Mouse (Mus musculus): ENCODE data around the gene Ndufs6. TPM values are rescaled to one million over a fixed set of nuclear protein-coding genes. Genes with fewer than 3 reads are reported as not detected.

Gene Ndufs6
- polyA plus RNA-seq, 1 experiment from 2014 or later: 416 TPM

GRCm38 (mm10) chr13:73347171-73347570 lies 18.8 kb upstream of the Ndufs6 start:
- WGBS: 89% methylated on average over 3 of the region's 3 CpGs
- H3K4me3 ChIP-seq (ENCODE audit: low read depth, low read length): no peak overlapping the region

GRCm38 (mm10) chr13:73346743-73347142 lies 18.4 kb upstream of the Ndufs6 start:
- ATAC-seq (ENCODE audit: low read depth): no peak
- Histone ChIP-seq H3K36me3 (ENCODE audit: control insufficient read depth, insufficient read depth, low read length) (no peaks in the 10 kb centered on the region), H3K27me3 (ENCODE audit: control insufficient read depth, insufficient read depth, low read length) (no peaks in the 10 kb centered on the region), H3K4me2 (ENCODE audit: low read depth, low read length) (no peak overlapping the region), H3K9ac (replicated peaks; ENCODE audit: low read depth, low read length) (no peak overlapping the region), H3K4me1 (ENCODE audit: control insufficient read depth, insufficient read depth, low read length) (no peaks in the 10 kb centered on the region), H3K4me3 (ENCODE audit: low read depth, low read length) (no peak overlapping the region), H3K27ac (ENCODE audit: low read depth, low read length) (no peak overlapping the region), H3K9me3 (ENCODE audit: control insufficient read depth, low read length) (no peaks in the 10 kb centered on the region)
- 89% methylated on average over 4 of the region's 4 CpGs for WGBS

More at GRCm38 (mm10) chr13:73347171-73347570, 18.8 kb upstream of the Ndufs6 start:
- Histone ChIP-seq H3K9ac (replicated peaks; ENCODE audit: low read depth, low read length) (no peak overlapping the region), H3K4me1 (ENCODE audit: control insufficient read depth, insufficient read depth, low read length) (no peaks in the 10 kb centered on the region), H3K27ac (ENCODE audit: low read depth, low read length) (no peak overlapping the region), H3K36me3 (ENCODE audit: control insufficient read depth, insufficient read depth, low read length) (no peaks in the 10 kb centered on the region), H3K4me2 (ENCODE audit: low read depth, low read length) (no peak overlapping the region), H3K9me3 (ENCODE audit: control insufficient read depth, low read length) (no peaks in the 10 kb centered on the region), H3K27me3 (ENCODE audit: control insufficient read depth, insufficient read depth, low read length) (no peaks in the 10 kb centered on the region)
- no peak for ATAC-seq (ENCODE audit: low read depth)

DNA sequence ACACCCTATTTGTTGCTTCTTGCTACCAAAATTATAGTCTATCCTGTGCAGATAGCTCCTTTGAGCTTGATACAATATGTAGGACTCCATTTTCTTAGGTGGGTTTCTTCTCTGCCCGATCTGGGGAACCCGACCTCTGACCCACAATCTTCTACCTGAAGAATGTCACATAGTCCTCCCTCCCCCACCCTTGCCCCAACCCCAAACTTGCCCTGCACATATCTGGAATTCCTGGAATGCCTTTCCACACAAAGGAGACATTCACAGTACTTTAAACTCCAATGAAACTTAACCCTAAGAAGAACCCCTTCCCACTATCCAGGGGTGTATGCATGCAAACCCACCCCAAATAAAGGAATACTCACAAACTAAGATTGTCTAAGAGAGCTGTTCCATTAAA lies 17.8 kb upstream of the Ndufs6 start:
- H3K4me3 ChIP-seq (ENCODE audit: low read depth, low read length): no peak overlapping the region
- H3K9me3 ChIP-seq (ENCODE audit: control insufficient read depth, low read length): no peaks in the 10 kb centered on the region
- H3K36me3 ChIP-seq (ENCODE audit: control insufficient read depth, insufficient read depth, low read length): no peaks in the 10 kb centered on the region
- no peak overlapping the region for H3K4me2 ChIP-seq (ENCODE audit: low read depth, low read length)
- no peak for ATAC-seq (ENCODE audit: low read depth)
- no peaks in the 10 kb centered on the region for H3K4me1 ChIP-seq (ENCODE audit: control insufficient read depth, insufficient read depth, low read length)
- H3K27ac ChIP-seq (ENCODE audit: low read depth, low read length): no peak overlapping the region
- H3K9ac ChIP-seq (replicated peaks; ENCODE audit: low read depth, low read length): no peak overlapping the region
- WGBS: 53% methylated on average over 2 of the region's 2 CpGs
- H3K27me3 ChIP-seq (ENCODE audit: control insufficient read depth, insufficient read depth, low read length): no peaks in the 10 kb centered on the region

GRCm38 (mm10) chr13:73345102-73345890 lies 17.0 kb upstream of the Ndufs6 start:
- no peak overlapping the region for H3K9ac ChIP-seq (replicated peaks; ENCODE audit: low read depth, low read length)
- H3K4me2 ChIP-seq (ENCODE audit: low read depth, low read length): no peak overlapping the region
- 80% methylated on average over 9 of the region's 9 CpGs for WGBS
- no peaks in the 10 kb centered on the region for H3K4me1 ChIP-seq (ENCODE audit: control insufficient read depth, insufficient read depth, low read length)
- no peak overlapping the region for H3K4me3 ChIP-seq (ENCODE audit: low read depth, low read length)
- no peaks in the 10 kb centered on the region for H3K36me3 ChIP-seq (ENCODE audit: control insufficient read depth, insufficient read depth, low read length)
- no peak for ATAC-seq (ENCODE audit: low read depth)
- H3K9me3 ChIP-seq (ENCODE audit: control insufficient read depth, low read length): no peaks in the 10 kb centered on the region
- H3K27me3 ChIP-seq (ENCODE audit: control insufficient read depth, insufficient read depth, low read length): no peaks in the 10 kb centered on the region
- H3K27ac ChIP-seq (ENCODE audit: low read depth, low read length): no peak overlapping the region

DNA sequence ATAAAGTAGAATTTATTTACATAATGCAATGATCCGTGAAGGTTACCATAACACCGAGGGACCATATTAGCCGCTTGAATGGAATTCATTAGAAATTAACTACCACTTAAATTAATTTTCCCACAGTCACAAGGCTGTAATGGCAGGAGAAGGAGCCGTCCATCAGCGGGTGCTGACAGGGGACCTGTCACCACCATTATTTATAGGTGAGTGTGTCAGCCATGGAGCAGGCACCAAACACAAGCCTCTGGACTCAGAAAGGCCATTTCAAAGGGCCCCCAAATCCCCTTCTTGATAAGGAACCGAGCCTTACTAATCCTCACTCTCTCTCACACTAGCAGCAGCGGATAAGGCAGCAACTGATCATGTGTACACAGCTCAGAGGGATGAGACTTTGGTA lies 8.4 kb upstream of the Ndufs6 start:
- H3K36me3 ChIP-seq (ENCODE audit: control insufficient read depth, insufficient read depth, low read length): no peaks in the 10 kb centered on the region
- 23% methylated on average over 7 of the region's 7 CpGs for WGBS
- H3K4me3 ChIP-seq (ENCODE audit: low read depth, low read length): no peak overlapping the region
- H3K4me2 ChIP-seq (ENCODE audit: low read depth, low read length): no peak overlapping the region
- no peaks in the 10 kb centered on the region for H3K27me3 ChIP-seq (ENCODE audit: control insufficient read depth, insufficient read depth, low read length)
- no peak overlapping the region for H3K27ac ChIP-seq (ENCODE audit: low read depth, low read length)
- ATAC-seq (ENCODE audit: low read depth): peak; percentile 64
- peaks cover 6% of the 10 kb centered on the region; the same call in 1 of the 2 replicates for H3K4me1 ChIP-seq (ENCODE audit: control insufficient read depth, insufficient read depth, low read length)
- no peaks in the 10 kb centered on the region for H3K9me3 ChIP-seq (ENCODE audit: control insufficient read depth, low read length)
- H3K9ac ChIP-seq (replicated peaks; ENCODE audit: low read depth, low read length): no peak overlapping the region; the same call in 1 of the 2 replicates

GRCm38 (mm10) chr13:73331736-73332135 lies 3.4 kb upstream of the Ndufs6 start:
- peak overlapping the region; percentile 87 for H3K4me2 ChIP-seq (ENCODE audit: low read depth, low read length)
- no peaks in the 10 kb centered on the region for H3K36me3 ChIP-seq (ENCODE audit: control insufficient read depth, insufficient read depth, low read length)
- no peak overlapping the region for H3K27ac ChIP-seq (ENCODE audit: low read depth, low read length)
- H3K4me3 ChIP-seq (ENCODE audit: low read depth, low read length): peak overlapping the region; percentile 89
- H3K4me1 ChIP-seq (ENCODE audit: control insufficient read depth, insufficient read depth, low read length): peaks cover 1% of the 10 kb centered on the region; the same call in 1 of the 2 replicates
- WGBS: 76% methylated on average over 3 of the region's 3 CpGs
- H3K27me3 ChIP-seq (ENCODE audit: control insufficient read depth, insufficient read depth, low read length): no peaks in the 10 kb centered on the region; the same call in 1 of the 2 replicates
- no peak for ATAC-seq (ENCODE audit: low read depth)
- H3K9me3 ChIP-seq (ENCODE audit: control insufficient read depth, low read length): no peaks in the 10 kb centered on the region
- peak overlapping the region; percentile 77; the same call in 1 of the 2 replicates for H3K9ac ChIP-seq (replicated peaks; ENCODE audit: low read depth, low read length)

DNA sequence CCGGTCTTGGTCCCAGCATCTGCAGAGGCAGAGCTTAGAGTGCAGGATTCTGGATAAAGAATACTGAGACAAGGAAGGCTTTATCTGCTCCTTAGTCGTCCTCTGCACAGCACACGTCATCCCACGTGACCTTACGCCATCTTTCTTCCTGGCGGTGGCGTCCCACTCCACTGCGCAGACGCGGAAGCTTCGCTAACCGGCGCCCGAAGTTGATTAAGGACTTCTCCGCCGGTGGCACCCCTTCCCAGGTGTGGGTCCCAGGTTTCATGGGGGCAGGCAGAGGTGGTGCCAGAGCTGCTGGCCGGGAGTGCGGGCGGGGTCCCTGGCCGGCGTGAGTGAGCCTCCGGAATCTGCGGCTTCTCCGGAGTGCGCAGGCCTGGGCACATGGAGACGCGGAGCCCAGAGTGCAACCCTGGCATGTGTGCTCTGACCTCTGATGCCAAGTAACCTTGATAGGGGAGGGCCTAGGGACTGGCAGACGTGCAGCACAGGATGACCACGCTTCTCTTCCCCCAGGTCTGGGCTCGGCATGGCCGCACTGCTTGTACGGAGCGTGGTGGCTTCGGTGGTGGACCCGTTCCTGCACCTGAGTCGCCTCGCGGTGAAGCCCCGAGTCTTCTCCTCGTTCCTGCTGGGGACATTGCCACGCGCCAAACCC lies 2.6 kb upstream of the Ndufs6 start:
- H3K27me3 ChIP-seq (ENCODE audit: control insufficient read depth, insufficient read depth, low read length): no peaks in the 10 kb centered on the region; the same call in 1 of the 2 replicates
- H3K4me2 ChIP-seq (ENCODE audit: low read depth, low read length): peak overlapping the region; percentile 87
- WGBS: under 1% methylated on average over 42 of the region's 42 CpGs
- no peaks in the 10 kb centered on the region for H3K9me3 ChIP-seq (ENCODE audit: control insufficient read depth, low read length)
- no peaks in the 10 kb centered on the region for H3K36me3 ChIP-seq (ENCODE audit: control insufficient read depth, insufficient read depth, low read length)
- H3K27ac ChIP-seq (ENCODE audit: low read depth, low read length): peak overlapping the region; percentile 77
- ATAC-seq (ENCODE audit: low read depth): peak; percentile 93
- H3K4me3 ChIP-seq (ENCODE audit: low read depth, low read length): peak overlapping the region; percentile 89
- H3K4me1 ChIP-seq (ENCODE audit: control insufficient read depth, insufficient read depth, low read length): no peaks in the 10 kb centered on the region; the same call in 1 of the 2 replicates
- peak overlapping the region; percentile 77 for H3K9ac ChIP-seq (replicated peaks; ENCODE audit: low read depth, low read length)

GRCm38 (mm10) chr13:73323406-73323805 lies 4.9 kb downstream of the Ndufs6 start:
- Histone ChIP-seq H3K4me1 (ENCODE audit: control insufficient read depth, insufficient read depth, low read length) (no peaks in the 10 kb centered on the region; the same call in 1 of the 2 replicates), H3K9ac (replicated peaks; ENCODE audit: low read depth, low read length) (no peak overlapping the region), H3K4me3 (ENCODE audit: low read depth, low read length) (no peak overlapping the region), H3K4me2 (ENCODE audit: low read depth, low read length) (no peak overlapping the region), H3K27me3 (ENCODE audit: control insufficient read depth, insufficient read depth, low read length) (no peaks in the 10 kb centered on the region), H3K9me3 (ENCODE audit: control insufficient read depth, low read length) (no peaks in the 10 kb centered on the region), H3K27ac (ENCODE audit: low read depth, low read length) (no peak overlapping the region), H3K36me3 (ENCODE audit: control insufficient read depth, insufficient read depth, low read length) (peaks cover 27% of the 10 kb centered on the region)
- WGBS: 93% methylated on average over 4 of the region's 4 CpGs
- ATAC-seq (ENCODE audit: low read depth): no peak

GRCm38 (mm10) chr13:73322626-73323025 lies 5.7 kb downstream of the Ndufs6 start:
- H3K9me3 ChIP-seq (ENCODE audit: control insufficient read depth, low read length): no peaks in the 10 kb centered on the region
- H3K4me1 ChIP-seq (ENCODE audit: control insufficient read depth, insufficient read depth, low read length): no peaks in the 10 kb centered on the region; the same call in 1 of the 2 replicates
- no peak overlapping the region for H3K4me3 ChIP-seq (ENCODE audit: low read depth, low read length)
- no peak overlapping the region for H3K9ac ChIP-seq (replicated peaks; ENCODE audit: low read depth, low read length)
- peaks cover 33% of the 10 kb centered on the region for H3K36me3 ChIP-seq (ENCODE audit: control insufficient read depth, insufficient read depth, low read length)
- WGBS: 95% methylated on average over 10 of the region's 10 CpGs
- ATAC-seq (ENCODE audit: low read depth): no peak
- H3K4me2 ChIP-seq (ENCODE audit: low read depth, low read length): no peak overlapping the region
- H3K27me3 ChIP-seq (ENCODE audit: control insufficient read depth, insufficient read depth, low read length): no peaks in the 10 kb centered on the region
- H3K27ac ChIP-seq (ENCODE audit: low read depth, low read length): no peak overlapping the region
